Mouse (Mus musculus) embryonic fibroblast, embryonic 13.5 days (primary cell): Measurements from ENCODE around the gene Vmo1. TPM values are rescaled to one million over a fixed set of nuclear protein-coding genes. Genes with fewer than 3 reads are reported as not detected.
"Not testable (repeated sequence)": the region's sequence is repeated elsewhere in the genome, so short reads cannot be mapped to it uniquely, and the experiment has no call there.

ENCODE experiments used
- H3K27ac ChIP-seq: 2 replicates; pipeline ENCODE4 v1.5.1; 2012; ENCODE audit warnings: low read length, control low read depth, inconsistent platforms; ENCODE audit not compliant: insufficient read depth
- H3K4me1 ChIP-seq: 2 replicates; pipeline ENCODE4 v1.6.1; 2011; ENCODE audit warnings: low read length; ENCODE audit not compliant: control insufficient read depth, insufficient read depth
- H3K4me3 ChIP-seq: 2 replicates; pipeline ENCODE4 v1.5.1; 2011; ENCODE audit warnings: mild to moderate bottlenecking, control low read depth, low read length; ENCODE audit not compliant: insufficient read depth
- CTCF ChIP-seq: IDR thresholded peaks from 2 replicates; pipeline ENCODE4 v1.5.1; 2011; ENCODE audit warnings: mild to moderate bottlenecking, control low read depth, low read length, moderate library complexity, borderline replicate concordance; ENCODE audit not compliant: insufficient read depth
- POLR2A ChIP-seq: IDR thresholded peaks from 2 replicates; pipeline ENCODE4 v1.6.1; 2011; ENCODE audit warnings: low read depth, mild to moderate bottlenecking, control low read depth, low read length, moderate library complexity
- polyA plus RNA-seq: library from polyadenylated mRNA; stranded (reverse); fragments of >200 nt; gene quantifications from 2 replicates; pipeline ENCODE4 v1.2.4, GENCODE M21; 2011; ENCODE audit warnings: low read depth; ENCODE audit not compliant: missing spikeins, insufficient read length

The Vmo1 gene
- polyA plus RNA-seq, 1 experiment: 0.79 TPM

DNA sequence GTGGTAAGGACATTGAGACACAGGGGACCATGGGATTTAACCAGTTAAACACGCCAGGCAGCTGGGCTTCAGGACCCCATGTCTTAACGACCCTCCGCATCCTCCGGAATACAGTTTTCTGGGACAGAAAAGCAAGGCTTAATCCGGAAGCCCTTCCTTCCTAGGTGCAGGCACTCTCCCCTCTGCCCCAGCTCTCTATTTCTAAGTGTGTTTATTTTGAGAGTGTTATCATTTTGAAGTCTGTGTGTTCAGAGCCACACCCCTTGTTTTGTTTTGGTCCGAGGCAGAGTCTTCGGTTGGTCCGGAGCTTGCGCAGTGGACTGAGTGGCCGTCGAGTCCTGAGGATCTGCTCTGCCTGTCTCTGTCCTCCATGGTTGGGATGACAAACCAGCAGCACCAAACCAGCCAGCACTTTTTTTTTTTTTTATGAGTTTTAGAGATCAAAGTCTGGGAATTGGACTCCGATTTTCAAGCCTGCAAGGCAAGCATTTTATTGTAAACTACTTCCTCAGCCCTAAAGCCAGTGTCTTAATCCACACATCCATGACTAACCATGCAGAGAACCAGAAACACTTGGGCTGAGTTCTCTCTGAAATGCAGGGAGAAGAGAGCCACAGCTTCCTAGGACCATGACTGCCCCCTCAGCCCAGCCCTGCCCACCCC is 39.4 kb downstream of the Vmo1 start:
- TF ChIP-seq CTCF (no peak), POLR2A (no peak)
- no peak overlapping the region for H3K4me3 ChIP-seq
- no peaks in the 10 kb centered on the region for H3K4me1 ChIP-seq
- H3K27ac ChIP-seq: no peak overlapping the region

DNA sequence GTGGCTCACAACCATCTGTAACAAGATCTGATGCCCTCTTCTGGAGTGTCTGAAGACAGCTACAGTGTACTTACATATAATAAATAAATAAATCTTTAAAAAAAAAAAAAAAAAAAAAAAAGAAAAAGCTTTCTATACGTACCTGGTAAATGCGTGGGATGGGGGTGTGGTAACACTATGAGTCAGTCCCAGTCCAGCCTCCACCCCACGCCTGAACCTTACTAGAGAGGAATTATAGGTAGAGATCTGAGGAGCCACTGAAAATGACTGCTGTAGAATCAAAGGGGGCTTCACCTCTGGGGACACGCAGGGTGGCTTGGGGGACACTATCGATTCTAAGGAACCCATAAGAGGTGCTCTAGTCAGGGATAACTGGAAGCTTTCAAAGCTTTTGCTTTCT is 41.1 kb downstream of the Vmo1 start:
- H3K4me1 ChIP-seq, H3K27ac ChIP-seq, H3K4me3 ChIP-seq: not testable (repeated sequence)

DNA sequence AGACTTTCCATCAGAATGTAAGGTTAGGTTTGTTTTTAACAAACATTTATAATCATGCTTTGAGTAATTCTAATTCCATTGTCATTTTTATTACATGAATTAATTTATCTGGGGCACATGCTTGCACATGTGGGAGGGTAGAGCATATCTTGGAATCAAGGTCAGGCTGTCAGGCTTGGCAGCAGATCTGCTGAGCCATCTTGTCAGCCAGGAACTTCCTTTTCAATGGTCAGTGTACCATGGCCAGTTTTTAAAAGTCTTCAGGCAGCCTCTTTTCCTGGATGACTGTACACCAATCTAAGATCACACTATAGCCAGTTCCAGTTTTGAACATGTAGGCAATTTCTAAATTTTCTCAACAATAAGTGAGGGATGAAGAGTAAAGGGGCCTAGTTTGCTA is 41.7 kb downstream of the Vmo1 start:
- Histone ChIP-seq H3K4me3 (no peak overlapping the region), H3K27ac (no peak overlapping the region), H3K4me1 (0 out of 2 replicates have a peak, but pooled peaks cover under 1% of the 10 kb centered on the region)
- TF ChIP-seq CTCF (no peak), POLR2A (no peak)

DNA sequence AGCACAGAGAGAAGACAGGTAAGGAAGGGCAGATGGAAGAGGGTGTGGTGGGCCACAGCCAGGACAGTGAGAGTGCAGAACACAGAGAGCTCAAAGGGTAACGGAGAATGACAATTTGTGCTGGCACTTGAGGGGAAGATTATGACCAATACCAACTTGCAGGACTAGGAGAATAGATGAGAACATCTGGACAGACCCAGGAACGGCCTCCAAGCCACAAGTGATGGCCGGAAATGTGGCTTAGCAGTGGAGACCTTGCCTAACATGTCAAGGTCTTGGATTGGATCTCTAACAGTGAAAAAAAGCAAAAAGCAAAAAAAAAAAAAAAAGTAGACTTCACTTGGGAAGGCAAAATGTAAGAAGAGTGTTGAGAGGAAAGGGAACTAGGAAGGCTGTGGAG is 44.7 kb downstream of the Vmo1 start:
- TF ChIP-seq POLR2A (no peak), CTCF (no peak)
- 0 out of 2 replicates have a peak, but pooled peaks cover 2% of the 10 kb centered on the region for H3K4me1 ChIP-seq
- no peak overlapping the region for H3K27ac ChIP-seq
- H3K4me3 ChIP-seq: no peak overlapping the region

DNA sequence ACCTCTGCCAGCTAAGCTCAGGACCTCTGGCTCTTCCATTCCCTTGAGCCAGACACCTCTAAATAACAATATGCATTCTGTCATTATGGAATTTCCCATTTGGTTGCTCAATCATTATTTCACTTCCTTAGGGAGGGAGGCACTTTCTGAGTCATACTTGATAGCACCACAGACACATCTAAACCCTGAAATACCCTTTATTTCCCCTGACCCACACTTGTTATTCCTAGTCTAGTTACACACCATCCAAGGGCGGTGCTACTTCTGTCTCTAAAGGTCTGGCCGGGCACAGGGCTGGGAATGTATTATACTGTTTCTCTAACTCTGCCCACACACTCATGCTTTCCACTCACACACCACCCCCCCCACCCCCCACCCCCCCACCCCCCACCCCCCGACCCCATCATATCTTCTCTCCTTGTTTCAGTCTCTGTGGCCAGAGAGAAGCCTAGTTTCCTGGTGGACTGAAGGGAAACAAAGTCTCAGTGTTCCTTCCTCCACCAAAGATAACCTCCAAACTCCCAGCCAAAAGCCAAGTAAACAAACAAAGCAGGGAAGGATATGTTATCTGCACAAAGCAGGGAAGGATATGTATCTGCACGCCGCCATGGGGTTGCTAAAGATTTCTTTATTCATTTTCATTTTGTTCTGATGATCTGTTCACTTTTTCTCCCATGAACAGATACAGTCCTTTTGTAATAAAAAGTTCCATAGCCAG is 46.4 kb downstream of the Vmo1 start:
- Histone ChIP-seq H3K4me1 (0 out of 2 replicates have a peak, but pooled peaks cover 2% of the 10 kb centered on the region), H3K4me3 (no peak overlapping the region), H3K27ac (no peak overlapping the region)
- no peak for TF ChIP-seq CTCF
- TF ChIP-seq POLR2A: no peak

DNA sequence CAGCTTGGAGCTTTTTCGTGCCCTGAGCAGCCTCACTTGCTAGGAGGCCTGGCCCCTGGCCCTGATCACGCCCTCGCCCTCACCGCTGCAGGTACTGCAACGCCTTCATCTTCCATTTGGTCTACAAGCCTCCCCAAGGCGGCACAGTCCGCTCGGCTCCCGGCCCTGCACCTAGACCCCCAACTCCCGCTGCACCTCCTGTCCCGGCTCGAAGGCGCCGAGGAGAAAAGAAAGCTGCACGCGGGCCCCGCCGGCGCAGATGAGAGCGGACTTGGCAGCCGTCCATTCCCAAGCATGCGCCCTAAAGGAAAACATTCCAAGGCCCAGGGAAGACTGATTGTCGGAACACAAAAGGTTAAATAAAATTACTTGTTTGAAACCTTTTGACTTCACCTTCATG is 48.6 kb downstream of the Vmo1 start:
- H3K27ac ChIP-seq: no peak overlapping the region

DNA sequence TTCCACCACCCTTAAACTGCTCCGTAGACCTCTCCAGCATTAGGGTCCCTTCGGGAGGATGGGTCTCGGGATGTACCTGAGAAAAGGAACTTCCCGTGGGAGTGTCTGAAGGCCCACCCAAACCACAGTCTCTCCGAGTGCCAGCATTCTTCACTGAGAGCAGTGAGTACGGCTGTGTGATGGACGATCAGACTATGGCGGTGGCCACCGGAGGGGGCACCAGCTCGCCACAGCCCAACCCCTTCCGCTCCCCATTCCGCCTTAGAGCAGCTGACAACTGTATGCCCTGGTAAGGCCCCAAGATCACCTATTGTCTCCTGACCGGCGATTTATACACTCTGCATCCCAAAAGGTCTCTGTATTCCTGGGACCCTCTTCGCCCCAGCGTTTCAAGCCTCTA is 49.2 kb downstream of the Vmo1 start:
- H3K4me3 ChIP-seq: no peak overlapping the region
- 0 out of 2 replicates have a peak, but pooled peaks cover 2% of the 10 kb centered on the region for H3K4me1 ChIP-seq
- no peak overlapping the region for H3K27ac ChIP-seq
- TF ChIP-seq POLR2A (no peak), CTCF (no peak)

More for the DNA sequence above, 48.6 kb downstream of the Vmo1 start:
- Histone ChIP-seq H3K4me1 (0 out of 2 replicates have a peak, but pooled peaks cover 2% of the 10 kb centered on the region), H3K4me3 (no peak overlapping the region)
- TF ChIP-seq CTCF: no peak

DNA sequence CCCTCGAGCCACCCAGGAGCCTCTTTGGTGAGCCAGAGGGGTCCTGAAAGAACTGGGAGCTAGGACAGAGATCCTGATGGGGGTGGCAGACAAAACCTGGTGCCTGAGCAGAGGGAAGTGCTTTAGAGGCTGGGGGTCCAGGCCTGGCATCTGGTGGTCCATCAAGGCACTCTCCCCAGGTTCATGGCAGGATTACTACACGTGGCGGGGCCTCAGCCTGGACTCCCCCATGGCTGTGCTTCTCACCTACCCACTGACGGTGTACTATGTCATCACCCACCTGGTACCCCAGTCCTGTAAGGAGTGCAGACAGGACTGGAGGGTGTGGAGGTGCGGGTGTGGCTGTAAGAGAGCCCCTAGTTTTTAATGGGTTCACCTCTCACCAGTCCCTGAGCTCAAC is 50.4 kb downstream of the Vmo1 start:
- no peak for TF ChIP-seq POLR2A
- no peak for TF ChIP-seq CTCF
- 0 out of 2 replicates have a peak, but pooled peaks cover 2% of the 10 kb centered on the region for H3K4me1 ChIP-seq
- H3K4me3 ChIP-seq: no peak overlapping the region
- H3K27ac ChIP-seq: no peak overlapping the region

Other genes starting within 250 kb of the Vmo1 start
- not detected in 2 replicates for gene Alox12e, start 192.0 kb downstream of the Vmo1 start, polyA plus RNA-seq
- not detected in 2 replicates for gene Alox15, start 162.6 kb downstream of the Vmo1 start, polyA plus RNA-seq
- gene Pelp1, start 104.6 kb downstream of the Vmo1 start, polyA plus RNA-seq: 24.3 and 27.5 TPM in 2 replicates
- gene Arrb2, start 82.0 kb downstream of the Vmo1 start, polyA plus RNA-seq: 9.1 and 10.1 TPM in 2 replicates
- 14.0 and 14.1 TPM in 2 replicates for gene Med11, start 62.7 kb downstream of the Vmo1 start, polyA plus RNA-seq
- 0.19 and 0.20 TPM in 2 replicates for gene Zmynd15, start 55.2 kb downstream of the Vmo1 start, polyA plus RNA-seq
- 4.1 and 6.0 TPM in 2 replicates for gene Cxcl16, start 54.6 kb downstream of the Vmo1 start, polyA plus RNA-seq
- not detected in 2 replicates for gene Tm4sf5, start 9.4 kb downstream of the Vmo1 start, polyA plus RNA-seq
- not detected in 2 replicates for gene Gltpd2, start 4.6 kb upstream of the Vmo1 start, polyA plus RNA-seq
- 162 and 177 TPM in 2 replicates for gene Psmb6, start 10.8 kb upstream of the Vmo1 start, polyA plus RNA-seq
- not detected in 2 replicates for gene Gm40193, start 18.3 kb upstream of the Vmo1 start, polyA plus RNA-seq
- gene Pld2, start 25.4 kb upstream of the Vmo1 start, polyA plus RNA-seq: 19.7 and 23.3 TPM in 2 replicates
- gene Mink1, start 48.3 kb upstream of the Vmo1 start, polyA plus RNA-seq: 36.2 and 37.0 TPM in 2 replicates
- gene 4930544D05Rik, start 101.2 kb upstream of the Vmo1 start, polyA plus RNA-seq: not detected in 2 replicates
- not detected in 2 replicates for gene Chrne, start 104.6 kb upstream of the Vmo1 start, polyA plus RNA-seq
- gene Gp1ba, start 124.5 kb upstream of the Vmo1 start, polyA plus RNA-seq: not detected in 2 replicates
- gene Rnf167, start 132.6 kb upstream of the Vmo1 start, polyA plus RNA-seq: 14.9 and 19.5 TPM in 2 replicates
- gene Slc25a11, start 132.9 kb upstream of the Vmo1 start, polyA plus RNA-seq: 75.9 and 81.1 TPM in 2 replicates
- 1,131 and 1,278 TPM in 2 replicates for gene Pfn1, start 140.0 kb upstream of the Vmo1 start, polyA plus RNA-seq
- 15.6 and 31.0 TPM in 2 replicates for gene Eno3, start 142.6 kb upstream of the Vmo1 start, polyA plus RNA-seq
- gene Spag7, start 154.8 kb upstream of the Vmo1 start, polyA plus RNA-seq: 91.1 and 106 TPM in 2 replicates
- gene Camta2, start 173.5 kb upstream of the Vmo1 start, polyA plus RNA-seq: 15.3 and 16.4 TPM in 2 replicates
- 1.2 and 2.4 TPM in 2 replicates for gene Inca1, start 185.5 kb upstream of the Vmo1 start, polyA plus RNA-seq
- gene Kif1c, start 185.9 kb upstream of the Vmo1 start, polyA plus RNA-seq: 88.5 and 112 TPM in 2 replicates
- gene Zfp3, start 249.6 kb upstream of the Vmo1 start, polyA plus RNA-seq: 1.5 and 2.5 TPM in 2 replicates